Mouse (Mus musculus) bone marrow, adult 2 months (tissue): ENCODE measurements at regions not wholly inside any gene's neighbourhood (a gene's known extent, or its start where the extent isn't known, plus 50 kb on each side); places are given as distances from the start of the nearest gene placed in this dataset.

Experiments used
- H3K27ac ChIP-seq: fragments of 200-500 bp; 2 replicates; pipeline ENCODE4 v1.5.1; 2012; ENCODE audit warnings: low read depth, mild to moderate bottlenecking, control low read depth, inconsistent platforms, low read length; ENCODE audit not compliant: control insufficient read depth, poor library complexity, insufficient read depth
- H3K4me1 ChIP-seq: fragments of 200-500 bp; 2 replicates; pipeline ENCODE4 v1.6.1; 2011; ENCODE audit warnings: low read length; ENCODE audit not compliant: control insufficient read depth, insufficient read depth
- H3K4me3 ChIP-seq: fragments of 200-500 bp; replicated peaks from 2 replicates; pipeline ENCODE3; 2011; ENCODE audit warnings: mild to moderate bottlenecking, low read depth, low read length, control low read depth; ENCODE audit not compliant: control insufficient read depth
- CTCF ChIP-seq: fragments of 200-500 bp; IDR thresholded peaks from 2 replicates; pipeline ENCODE4 v1.5.1; 2011; ENCODE audit warnings: low read length, control low read depth; ENCODE audit not compliant: control insufficient read depth, insufficient read depth
- POLR2A ChIP-seq: fragments of 200-500 bp; IDR thresholded peaks from 2 replicates; pipeline ENCODE4 v1.6.1; 2011; ENCODE audit warnings: low read depth, mild to moderate bottlenecking, control low read depth, low read length, borderline replicate concordance; ENCODE audit not compliant: control insufficient read depth
- WGBS: fragments of 180-500 bp; shearing (Covaris S2); methylation state at CpG from one replicate; pipeline ENCODE4 v1.1.7; 2018; 5-methylcytosine and 5-hydroxymethylcytosine counted together

DNA sequence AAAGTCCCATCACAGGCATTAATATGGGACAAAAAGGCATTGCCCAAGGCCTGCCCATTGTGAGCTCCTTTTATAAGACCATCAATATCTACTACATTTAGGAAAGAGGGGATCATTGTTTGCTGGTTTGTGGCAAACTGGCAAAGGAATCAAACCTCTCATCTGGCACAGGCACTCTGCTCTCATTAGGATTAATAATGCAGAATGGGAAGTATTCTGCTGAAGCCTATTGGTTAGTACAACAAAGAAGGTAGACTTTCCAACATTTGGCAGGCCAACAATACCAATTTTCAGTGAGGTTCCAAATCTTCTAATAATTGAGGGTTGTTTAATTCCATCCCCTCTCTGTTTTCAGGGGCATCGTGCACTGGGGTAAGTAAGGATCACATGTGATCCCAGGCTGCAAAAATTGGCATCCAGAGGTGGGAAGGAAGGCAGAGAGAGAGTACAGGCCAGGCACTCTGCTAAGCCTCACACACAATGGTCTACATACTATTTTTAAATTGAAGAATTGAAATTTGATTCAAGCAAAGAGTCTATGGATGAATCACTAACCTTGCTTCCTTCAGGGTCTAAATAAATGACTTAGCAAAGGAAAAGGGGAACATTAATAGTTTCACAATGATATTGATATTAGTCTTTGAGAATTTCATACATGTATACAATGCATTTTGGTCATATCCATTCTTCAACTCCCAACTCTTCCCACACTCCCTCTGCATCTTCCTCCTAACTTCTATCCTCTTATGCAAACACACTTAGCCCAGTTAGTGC, 174.9 kb downstream of the Fzd1 start:
- no peak overlapping the region for H3K4me3 ChIP-seq
- H3K4me1 ChIP-seq = no peaks in the 10 kb centered on the region
- TF ChIP-seq CTCF = no peak
- no peak for TF ChIP-seq POLR2A
- H3K27ac ChIP-seq = no peak overlapping the region
- 85% methylated on average over 1 of the region's 1 CpGs for whole genome bisulfite sequencing

DNA sequence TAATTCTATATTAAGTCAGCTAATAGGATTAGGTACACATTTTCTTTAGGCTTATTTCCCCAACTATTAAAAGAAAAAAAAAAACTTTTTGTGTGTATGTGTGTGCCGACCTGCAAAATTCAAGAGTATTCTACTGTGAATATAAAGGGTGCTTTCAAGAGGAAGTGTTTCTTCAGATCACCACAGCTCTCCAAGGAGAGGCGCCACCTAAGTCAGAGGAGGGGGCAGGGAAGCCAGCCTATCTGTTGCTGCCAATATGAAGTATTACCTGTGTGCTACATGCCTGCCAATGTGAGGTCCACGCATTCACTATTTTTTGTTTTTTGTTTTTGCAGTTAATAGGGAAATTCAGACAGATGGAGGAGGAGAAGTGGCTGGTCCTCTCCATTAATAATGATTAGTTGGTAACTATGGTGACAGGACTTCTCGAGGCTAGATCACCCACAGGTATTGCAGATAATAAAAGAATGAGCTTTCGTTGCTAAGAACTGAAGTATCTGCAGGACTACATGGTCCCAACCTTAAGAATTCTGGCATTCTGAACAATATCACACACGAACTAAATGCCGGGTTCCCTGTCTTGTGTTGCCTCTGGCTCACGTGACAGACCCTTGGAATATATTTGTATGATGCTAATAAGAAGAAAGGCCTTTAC, 177.5 kb downstream of the Fzd1 start:
- no peak overlapping the region for H3K4me3 ChIP-seq
- TF ChIP-seq CTCF = no peak
- no peak for TF ChIP-seq POLR2A
- H3K4me1 ChIP-seq = no peaks in the 10 kb centered on the region
- H3K27ac ChIP-seq = no peak overlapping the region
- 66% methylated on average over 8 of the region's 8 CpGs for WGBS

DNA sequence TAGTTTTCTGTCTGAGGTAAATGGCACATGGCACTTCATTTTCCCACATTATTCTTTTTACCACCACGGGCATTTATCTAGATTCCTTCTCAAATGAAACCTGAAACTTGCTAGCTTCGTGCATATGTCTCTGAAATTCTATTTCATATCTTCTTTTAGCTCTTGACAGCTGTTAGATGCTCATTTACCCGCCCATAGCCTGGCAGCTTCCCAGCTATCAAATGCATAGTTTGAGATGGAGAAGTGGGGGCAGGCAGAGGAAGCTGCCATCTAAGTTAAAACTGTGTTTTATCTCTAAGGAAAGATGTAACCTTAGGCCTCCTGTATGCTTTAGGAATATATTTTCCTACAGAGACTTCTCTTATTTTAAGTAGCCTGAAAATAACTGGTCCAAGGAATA, 179.0 kb downstream of the Fzd1 start:
- no peak for TF ChIP-seq POLR2A
- no peak for TF ChIP-seq CTCF
- WGBS = 48% methylated on average over 3 of the region's 3 CpGs
- H3K4me1 ChIP-seq = no peaks in the 10 kb centered on the region
- H3K4me3 ChIP-seq = no peak overlapping the region
- no peak overlapping the region for H3K27ac ChIP-seq

DNA sequence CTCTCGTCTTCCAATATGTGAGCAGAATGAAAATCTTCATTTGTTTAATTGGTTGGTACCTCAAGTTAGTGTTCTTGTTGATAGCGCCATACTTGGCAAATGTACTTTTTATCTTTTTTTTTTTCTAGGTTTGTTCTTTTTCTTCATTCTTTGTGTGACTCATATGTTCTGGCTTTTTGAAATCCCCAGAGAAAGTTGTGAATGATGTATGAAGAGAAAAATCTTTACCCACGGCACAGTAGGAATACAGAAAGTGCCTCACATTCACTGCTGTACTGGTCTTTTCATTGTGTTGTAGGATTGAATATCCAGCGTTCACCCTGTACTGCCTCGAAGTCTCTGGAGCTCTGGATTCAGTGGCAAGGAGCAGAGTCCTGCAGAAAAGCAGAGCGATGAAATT, 180.7 kb downstream of the Fzd1 start:
- 79% methylated on average over 6 of the region's 6 CpGs for WGBS
- no peak overlapping the region for H3K4me3 ChIP-seq
- TF ChIP-seq POLR2A (no peak), CTCF (no peak)
- H3K27ac ChIP-seq = no peak overlapping the region
- H3K4me1 ChIP-seq = no peaks in the 10 kb centered on the region

DNA sequence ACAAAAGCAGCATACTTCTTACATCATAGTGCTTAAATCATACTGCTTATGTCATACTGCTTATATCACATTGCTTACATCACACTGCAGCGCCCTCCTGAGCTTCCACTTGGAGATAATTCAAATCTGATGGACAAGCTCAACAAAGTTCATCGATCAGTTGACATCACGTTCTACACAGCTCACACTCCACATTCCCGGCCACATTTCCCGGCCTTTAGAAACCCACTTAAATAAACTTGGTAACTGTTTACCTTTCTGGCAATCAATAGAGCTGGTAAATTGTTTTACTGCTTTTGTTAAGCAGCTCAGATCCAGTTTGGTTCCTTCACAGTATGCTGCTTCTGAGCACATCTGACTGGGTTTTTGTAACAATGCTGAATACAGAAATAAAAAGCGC, 194.0 kb downstream of the Fzd1 start:
- no peak for TF ChIP-seq CTCF
- no peak overlapping the region for H3K27ac ChIP-seq
- H3K4me1 ChIP-seq = no peaks in the 10 kb centered on the region
- WGBS = 49% methylated on average over 6 of the region's 6 CpGs
- H3K4me3 ChIP-seq = no peak overlapping the region

DNA sequence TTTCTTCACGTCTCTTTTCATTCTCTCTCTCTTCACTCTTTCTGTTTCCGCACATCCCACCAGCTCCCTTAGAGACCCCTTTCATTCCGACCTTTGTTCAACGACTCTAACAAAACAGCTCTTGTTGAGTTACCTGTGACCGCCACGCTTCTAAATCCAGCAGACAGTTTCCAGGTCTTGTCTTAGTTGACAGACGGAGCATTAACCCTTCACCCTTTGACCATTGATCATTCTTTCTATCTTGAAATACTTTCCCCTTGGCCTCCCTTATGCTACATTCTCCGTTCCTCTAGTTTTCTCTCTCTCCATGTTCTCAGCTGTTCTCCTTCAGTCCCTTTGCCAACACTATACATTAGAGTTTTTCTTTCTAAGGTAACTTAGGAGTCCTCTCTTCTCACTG, 196.2 kb downstream of the Fzd1 start:
- Histone ChIP-seq H3K27ac (no peak overlapping the region), H3K4me1 (no peaks in the 10 kb centered on the region), H3K4me3 (no peak overlapping the region)
- TF ChIP-seq CTCF (no peak), POLR2A (no peak)
- 73% methylated on average over 8 of the region's 8 CpGs for WGBS

DNA sequence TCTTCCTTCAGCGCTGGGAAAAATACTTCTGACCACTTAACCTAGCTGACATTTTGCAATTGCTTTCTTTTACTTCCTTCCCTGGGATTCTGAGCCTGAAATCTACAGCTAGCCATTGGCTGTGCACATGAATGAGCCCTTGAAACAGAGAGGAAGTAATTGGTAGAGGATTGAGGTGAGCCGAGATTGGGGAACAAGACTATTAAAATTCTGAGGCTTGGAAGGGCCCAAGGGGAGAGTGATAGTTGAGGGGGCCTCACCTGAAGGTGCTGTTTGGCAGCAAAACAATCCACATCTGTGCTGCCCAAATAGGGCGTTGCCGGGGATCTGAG, 196.7 kb downstream of the Fzd1 start:
- 55% methylated on average over 4 of the region's 4 CpGs for WGBS

DNA sequence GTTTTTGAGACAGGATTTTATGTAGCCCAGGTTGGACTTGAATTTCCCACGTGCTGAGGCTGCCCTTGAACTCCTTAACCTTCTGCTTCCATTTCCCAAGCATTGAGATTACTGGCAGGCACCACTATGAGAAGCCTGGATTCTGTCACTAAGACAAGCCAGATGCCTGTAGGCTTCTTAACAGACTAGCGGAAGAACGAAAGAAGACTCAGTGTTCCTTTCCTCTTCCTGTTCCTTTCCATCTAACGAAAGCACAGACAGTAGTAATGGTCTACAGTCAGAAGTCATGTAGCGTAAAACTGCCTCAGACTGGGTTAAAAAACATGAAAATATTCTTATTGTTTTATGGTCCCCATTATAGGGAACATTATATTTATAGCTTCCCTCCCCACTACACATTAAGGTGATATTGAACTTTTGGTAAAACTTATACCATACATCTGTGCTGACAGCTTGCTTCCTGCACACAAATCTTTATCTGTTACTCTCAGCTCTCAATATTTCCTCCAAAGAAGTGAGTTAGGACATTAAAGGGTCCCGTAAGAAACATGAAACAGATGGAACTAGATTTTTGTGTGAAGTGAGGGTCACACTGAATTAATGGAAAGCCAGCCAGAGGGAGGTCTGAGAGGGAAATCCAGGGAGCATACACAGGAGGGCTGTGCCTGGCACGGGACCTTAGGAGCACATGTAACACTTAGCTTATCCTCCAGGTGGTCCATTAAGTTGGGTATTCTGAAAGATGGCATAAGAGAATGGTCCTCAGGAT, 197.3 kb downstream of the Fzd1 start:
- 59% methylated on average over 7 of the region's 7 CpGs for WGBS
- no peak overlapping the region for H3K27ac ChIP-seq
- H3K4me3 ChIP-seq = no peak overlapping the region
- H3K4me1 ChIP-seq = no peaks in the 10 kb centered on the region
- TF ChIP-seq POLR2A = no peak
- no peak for TF ChIP-seq CTCF

More for the DNA sequence above, 196.7 kb downstream of the Fzd1 start:
- H3K4me3 ChIP-seq = no peak overlapping the region
- H3K27ac ChIP-seq = no peak overlapping the region
- no peaks in the 10 kb centered on the region for H3K4me1 ChIP-seq
- TF ChIP-seq POLR2A (no peak), CTCF (no peak)

DNA sequence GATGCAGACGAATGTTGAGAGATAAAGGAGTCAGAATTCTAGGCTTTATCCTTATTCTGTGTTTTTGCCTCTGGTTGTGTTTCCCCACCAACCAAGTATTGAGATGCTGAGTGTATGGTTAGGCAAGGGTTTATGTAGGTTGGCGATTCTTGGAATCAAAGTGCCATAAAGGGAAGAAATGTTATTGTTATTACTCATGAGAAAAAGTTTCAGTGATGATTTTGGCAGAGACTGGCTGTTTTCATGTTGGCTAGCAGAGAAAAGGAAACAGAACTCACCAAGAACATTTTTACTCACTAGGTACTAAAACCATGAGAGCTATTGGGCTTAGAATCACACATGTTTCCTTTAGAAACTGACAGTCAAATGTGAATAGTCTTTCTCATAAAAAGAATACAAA, 202.9 kb downstream of the Fzd1 start:
- Histone ChIP-seq H3K27ac (no peak overlapping the region), H3K4me3 (no peak overlapping the region), H3K4me1 (no peaks in the 10 kb centered on the region)
- no peak for TF ChIP-seq CTCF
- no peak for TF ChIP-seq POLR2A
- 60% methylated on average over 2 of the region's 2 CpGs for WGBS
